Mouse (Mus musculus) frontal cortex, postnatal 25 days (tissue): ENCODE measurements around the gene Gldc.
"Not testable (repeated sequence)": the region's sequence is repeated elsewhere in the genome, so short reads cannot be mapped to it uniquely, and the experiment has no call there.

Experiments used
- DNase-seq, 2 experiments: peaks; one replicate each; pipeline ENCODE4 v3.0.0; 2022; ENCODE audit warnings: low spot score in 2 of 2

The Gldc gene

DNA sequence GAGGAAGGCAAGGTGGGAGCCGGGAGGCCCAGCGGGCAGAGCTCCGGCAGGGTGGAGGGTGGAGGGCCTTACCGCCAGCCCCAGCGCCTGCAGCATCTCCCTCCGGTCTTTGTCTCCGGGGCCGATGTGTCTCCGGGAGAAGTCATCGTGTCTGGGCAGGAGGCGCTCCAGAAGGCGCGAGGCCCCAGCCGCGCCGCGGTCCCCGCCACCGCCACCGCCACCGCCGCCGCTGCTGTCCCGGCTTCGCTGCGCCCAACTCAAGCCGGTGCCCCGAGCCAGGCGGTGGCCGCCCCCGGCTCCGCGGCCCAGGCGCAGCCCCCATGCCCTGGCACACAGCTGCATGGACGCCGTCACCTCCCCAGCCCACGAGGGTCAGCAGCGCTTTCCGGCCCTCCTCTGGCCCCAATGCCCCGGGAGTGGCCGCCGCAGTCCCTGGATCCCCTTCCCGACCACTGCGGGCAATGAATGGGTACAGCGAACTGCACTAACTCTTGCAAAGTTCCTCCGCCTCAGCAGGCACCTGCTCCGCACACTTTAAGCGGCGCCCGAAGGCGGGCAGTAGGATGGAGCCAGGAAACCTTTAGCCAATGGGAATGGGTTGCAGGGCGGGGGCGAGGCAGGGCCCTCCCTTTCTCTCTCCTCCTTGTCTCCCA lies at the start of gene Gldc:
Gene Gldc, minus strand, starts transcription at position 511 of the 653 bp plus-strand sequence.
- peak; percentile 33 to 36 for DNase-seq

DNA sequence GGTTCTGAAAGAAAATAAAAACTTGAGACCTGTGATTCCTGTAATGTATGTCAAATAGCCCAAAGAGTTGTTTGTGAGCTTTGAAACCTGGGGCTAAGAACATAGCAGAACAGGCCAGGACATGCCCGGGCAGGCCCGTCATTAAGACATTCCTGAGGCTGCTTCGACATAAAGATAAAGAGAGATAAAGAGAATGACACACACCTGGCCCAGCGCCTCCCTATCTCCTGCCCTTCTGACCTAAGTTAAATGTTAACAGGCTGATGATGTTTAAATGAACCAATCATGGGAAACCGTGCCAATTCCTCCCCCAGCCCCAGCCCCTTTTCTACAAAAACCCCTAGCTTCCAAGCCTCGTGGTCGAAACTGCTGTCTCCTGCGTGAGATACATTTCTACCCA lies 47.4 kb upstream of the Gldc start:
- not testable (repeated sequence) for DNase-seq

DNA sequence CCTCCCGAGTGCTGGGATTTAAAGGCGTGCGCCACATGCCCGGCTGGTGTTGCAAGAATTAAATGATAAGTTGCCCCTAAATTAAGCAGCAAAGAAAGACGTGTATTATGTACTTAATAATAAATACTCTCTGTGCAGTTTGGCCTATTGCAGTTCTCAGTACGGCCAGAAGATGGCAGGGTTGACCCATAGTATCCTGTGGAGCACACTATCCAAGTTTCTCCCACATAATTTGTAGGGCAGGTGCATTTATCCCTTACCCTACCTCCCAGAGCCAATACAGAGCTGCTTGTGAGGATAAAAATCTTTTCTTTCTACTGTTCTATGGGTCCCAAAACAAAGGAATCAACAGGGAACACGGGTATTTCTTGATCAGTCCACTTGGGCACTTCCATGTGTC lies 42.1 kb upstream of the Gldc start:
- peak; percentile 41 to 59 for DNase-seq

DNA sequence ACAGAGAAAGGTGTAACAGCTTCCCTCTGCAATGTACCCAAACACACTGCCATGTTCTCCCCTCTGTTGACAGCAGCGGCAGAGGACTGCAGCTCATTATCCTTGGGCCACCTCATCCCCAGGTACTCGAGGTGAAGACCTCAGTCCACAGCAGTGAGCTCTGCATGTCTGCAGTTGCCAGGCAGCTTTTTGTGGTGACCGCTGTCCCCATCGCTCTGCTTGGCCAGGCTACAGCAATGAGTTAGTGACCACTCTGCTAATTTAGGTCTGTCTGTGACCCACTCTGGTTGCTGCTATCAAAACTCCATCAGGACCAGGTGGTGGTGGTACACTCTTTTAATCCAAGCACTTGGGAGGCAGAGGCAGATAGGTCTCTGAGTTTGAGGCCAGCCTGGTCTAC lies 41.0 kb upstream of the Gldc start:
- no peak for DNase-seq

DNA sequence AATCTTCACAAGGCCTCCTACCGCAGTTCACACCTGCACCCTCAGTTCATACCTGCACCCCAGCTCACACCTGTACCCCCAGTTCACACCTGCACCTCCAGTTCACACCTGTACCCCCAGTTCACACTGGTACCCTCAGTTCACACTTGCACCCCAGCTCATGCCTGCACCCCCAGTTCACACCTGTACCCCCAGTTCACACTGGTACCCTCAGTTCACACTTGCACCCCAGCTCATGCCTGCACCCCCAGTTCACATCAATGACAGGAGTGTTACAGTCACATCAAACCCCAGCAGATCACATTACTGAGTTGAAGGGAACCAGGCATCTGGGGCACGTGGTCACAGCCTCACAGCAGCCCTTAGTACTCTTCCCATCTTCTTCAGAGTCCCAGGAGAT lies 40.5 kb upstream of the Gldc start:
- DNase-seq = not testable (repeated sequence)

DNA sequence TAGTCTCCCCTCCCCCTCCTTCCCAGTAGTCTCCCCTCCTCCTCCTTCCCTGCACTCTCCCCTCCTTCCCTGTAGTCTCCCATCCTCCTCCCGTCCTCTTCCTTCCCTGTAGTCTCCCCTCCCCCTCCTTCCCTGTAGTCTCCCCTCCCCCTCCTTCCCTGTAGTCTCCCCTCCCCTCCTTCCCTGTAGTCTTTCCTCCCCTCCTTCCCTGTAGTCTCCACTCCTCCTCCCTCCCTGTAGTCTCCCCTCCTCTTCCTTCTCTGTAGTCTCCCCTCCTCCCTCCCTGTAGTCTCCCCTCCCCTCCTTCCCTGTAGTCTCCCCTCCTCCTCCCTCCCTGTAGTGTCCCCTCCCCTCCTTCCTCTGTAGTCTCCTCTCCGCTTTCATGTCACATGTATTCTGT lies 38.8 kb upstream of the Gldc start:
- DNase-seq = no peak

DNA sequence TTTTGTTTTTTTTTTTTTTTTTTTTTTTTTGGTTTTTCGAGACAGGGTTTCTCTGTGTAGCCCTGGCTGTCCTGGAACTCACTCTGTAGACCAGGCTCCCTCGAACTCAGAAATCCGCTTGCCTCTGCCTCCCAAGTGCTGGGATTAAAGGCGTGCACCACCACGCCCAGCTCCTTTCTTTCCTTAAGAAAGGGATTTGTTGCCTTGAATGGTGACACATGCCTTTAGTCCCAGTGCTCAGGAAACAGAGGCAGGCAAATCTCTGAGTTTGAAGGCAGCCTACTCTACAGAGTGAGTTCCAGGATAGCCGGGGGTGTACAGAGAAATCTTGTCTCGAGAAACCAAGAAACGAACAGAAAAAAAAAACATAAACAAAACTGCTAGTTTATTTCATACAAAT lies 33.8 kb upstream of the Gldc start:
- not testable (repeated sequence) for DNase-seq

DNA sequence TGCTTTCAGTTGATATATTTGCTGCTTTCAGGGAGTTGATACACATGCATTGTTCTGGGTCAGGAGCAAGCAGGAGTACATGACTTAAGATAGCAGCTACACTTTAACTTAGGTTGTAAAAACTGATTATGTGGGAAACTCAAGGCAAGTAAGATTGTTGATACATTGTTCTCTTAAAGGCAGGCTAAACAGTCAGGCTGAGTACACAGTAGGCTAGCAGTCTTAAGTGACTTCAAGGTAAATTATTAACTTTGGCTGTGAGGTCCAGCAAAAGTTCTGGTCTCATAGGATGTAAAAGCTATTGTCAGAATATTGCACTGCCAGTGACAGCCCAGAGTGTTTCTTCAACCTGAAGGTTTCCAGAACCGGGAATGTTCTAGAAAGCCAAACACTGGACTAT lies 31.8 kb upstream of the Gldc start:
- no peak for DNase-seq

DNA sequence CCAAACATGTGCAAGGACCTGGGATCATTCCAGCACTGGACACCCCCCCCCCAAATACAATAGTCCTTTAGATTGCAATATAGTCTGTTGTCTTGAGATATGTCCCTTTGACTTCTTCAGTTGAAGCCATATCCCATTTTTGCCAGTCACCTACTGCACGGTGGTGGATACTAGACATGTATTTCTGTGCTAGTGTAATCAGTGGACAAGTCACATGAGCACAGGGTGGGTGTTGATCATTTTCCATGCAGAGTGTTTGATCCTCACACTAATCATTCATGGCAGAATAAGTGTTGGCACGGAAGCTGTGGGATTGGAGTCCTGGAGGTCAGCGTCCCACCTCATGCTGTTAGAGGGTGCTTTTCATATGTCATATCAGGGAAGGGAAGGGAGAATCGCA lies 30.6 kb upstream of the Gldc start:
- no peak for DNase-seq

DNA sequence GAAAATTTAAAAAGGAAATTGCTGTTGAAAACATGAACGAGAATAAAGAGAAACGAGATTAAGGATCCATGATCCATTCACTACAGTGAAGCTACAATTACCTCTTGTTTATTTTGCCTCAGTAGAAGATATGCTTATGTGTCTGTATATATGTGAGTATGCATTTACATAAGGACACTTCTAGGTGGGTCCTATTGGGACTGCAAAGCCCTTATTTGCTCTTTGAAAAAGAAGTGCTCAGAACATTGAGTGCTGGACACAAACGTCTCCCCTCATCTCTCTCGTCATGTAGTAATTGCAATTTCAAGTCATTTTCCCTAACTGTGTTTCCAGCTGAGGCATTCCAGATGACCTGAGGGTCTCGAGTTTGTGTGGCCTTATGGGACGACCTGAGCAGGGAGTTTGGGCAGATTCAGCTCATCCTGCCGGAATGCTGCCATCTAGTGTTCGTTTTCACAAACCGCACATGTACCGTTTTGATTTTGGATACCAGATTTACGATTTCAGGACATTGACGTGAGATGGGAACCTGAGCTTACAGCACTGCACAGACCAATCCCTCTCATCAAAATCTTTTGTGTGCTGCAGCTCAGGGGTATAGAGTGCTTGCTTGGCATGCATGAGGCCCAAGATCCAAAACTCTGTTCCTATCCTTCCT lies 30.1 kb upstream of the Gldc start:
- peak in 1 of 2 experiments; percentile 28 for DNase-seq

DNA sequence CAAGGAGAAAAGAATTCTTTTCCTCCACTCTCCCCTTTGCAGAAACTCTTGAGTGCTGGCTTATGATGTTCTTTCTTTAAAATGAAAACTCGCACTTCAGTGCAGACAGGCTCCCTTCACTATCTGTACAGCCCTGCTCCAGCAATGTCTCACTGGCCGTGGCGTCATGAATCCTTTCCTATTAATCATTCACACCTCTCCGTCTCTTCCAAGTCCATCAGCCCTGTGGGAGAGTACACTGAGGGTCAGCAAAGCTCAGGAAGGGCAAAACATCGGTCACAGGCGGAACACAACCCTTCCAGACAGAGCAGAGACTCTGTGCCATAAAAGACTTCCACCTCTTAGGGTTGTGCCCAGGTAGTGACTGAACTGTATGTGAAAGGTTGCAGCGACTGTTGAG lies 26.9 kb upstream of the Gldc start:
- DNase-seq = no peak

DNA sequence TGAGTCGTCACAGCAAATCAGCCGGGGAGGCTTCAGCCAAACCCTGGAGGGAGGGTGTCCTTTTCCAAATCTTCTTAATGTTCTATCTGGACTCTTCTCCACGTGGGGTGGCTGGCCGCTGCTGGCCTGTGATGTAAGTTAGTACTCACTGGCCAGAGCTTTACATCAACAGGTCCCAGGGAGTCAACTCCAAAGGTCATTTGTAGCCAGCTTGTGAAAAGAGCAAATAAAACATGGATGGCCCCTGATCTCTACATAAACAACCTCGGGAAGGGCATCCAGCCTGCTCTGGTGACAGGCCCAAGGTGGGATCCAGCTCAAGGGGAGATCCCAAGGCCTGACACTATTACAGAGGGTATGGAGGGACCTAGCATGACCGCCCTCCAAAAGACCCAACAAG lies 19.8 kb upstream of the Gldc start:
- DNase-seq = no peak

DNA sequence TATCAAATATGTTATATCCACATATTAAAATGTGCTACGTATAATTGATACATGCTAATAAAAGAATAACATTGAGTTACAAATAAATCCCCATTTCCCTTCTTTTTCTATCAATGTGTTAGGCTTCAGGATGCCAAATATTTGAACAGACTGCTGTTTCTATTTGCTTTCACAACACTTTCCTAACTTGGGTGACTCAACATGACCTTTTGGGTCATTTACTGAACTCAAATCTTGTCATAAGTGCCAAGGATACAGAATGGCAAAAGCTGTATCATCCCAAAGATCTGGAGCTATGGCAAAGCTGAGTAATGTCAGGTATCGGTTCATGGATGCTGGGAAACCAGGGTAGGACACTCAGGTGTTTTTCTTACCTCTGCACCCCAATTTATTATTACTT lies 12.0 kb upstream of the Gldc start:
- DNase-seq = no peak

DNA sequence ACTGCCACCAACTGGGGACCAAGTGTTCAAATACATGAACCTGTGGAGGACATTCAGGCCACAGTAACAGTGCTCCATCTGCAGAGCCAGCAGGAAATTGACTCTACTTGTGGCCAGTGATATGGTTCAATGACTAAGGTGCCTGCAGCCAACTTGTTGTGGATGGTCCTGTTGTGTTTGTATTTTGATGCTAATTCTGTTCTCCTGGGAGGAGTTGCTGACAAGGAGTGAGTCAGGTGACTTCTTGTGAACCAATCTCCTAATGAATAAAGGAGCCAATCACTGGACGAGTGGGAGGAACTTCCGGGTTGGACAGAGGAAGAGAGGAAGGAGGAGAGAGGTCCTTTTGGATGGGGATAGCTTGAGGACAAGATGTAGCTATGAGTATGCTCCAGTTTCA lies 10.3 kb upstream of the Gldc start:
- no peak for DNase-seq

DNA sequence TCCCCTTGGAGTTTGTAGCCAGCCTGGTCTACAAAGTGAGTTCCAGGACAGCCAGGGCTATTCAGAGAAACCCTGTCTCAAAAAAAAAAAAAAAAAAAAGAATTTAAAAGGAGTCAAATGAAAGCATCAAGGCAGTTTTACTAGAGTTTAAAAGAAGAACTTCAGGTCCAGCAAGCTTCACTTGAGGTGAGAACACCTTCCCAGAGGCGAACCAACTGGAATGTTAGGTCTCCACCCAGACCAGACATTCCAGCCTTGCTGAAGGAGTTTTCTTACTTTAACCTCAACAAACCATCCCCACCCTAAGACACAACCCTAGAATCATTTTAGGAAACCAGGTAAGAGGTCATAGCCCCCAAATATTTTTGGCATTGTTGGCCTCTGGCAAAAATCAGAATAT lies 4.8 kb upstream of the Gldc start:
- no peak for DNase-seq

DNA sequence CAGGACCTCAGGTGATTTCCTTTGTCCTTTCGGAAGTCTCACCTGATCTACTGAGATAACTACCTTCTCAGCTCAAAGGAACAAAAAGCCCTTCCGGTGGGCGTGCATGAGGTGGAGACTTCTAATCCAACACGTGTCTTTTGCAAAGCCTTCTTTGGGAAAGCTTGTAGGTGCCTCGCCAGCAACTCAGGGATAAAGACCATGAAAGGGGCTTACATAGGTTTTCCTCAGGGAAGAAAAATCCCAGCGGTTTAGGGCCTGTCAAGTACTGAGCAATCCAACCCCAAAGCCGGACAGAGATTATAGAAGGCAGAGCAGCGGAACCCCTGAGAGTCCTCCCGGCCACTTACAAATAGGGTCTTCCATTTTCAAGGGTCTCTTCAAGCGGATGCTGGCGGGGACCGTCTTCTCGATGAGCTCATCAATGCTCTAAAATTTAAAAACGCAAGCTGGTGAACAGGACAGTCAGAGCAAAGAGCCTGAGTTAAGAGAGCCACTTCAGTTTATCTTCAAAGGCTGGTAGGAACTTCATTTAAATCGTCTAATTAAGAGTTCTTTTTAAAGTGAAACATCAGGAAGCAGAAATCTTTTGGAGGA lies 1.1 kb downstream of the Gldc start:
- DNase-seq = no peak

DNA sequence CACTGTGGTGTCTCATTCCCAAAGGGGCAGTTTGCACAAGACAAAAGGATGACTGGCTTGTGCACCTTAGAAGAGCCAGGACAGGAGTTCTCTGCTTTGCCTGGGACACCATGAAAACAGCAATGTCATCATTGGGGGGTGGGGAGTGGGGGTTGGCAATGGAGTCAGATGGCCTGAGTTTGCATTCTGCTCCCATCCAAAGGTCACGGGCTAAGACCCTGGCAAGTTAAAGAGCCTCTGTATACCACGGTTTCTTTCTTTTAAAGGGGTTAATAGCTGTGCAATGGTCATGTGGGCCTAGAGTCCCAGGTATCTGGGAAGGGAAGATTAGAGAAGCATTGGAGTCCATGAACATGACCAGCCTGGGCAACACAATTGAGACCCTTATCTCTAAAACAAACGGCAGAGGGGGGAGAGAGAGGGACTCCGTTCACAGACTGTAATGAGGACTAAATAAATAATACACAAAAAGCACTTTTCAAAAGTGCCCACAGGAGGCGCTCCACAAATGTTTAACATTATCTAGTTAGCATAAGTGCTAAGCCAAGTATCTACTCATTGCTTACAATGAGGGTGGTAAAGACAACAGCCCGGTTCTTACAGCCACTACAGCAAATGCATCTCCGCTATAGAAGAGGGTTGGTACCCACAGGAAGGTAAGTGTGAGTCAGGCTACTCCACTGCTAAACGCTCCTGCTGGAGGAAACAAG lies 3.7 kb downstream of the Gldc start:
- no peak for DNase-seq

DNA sequence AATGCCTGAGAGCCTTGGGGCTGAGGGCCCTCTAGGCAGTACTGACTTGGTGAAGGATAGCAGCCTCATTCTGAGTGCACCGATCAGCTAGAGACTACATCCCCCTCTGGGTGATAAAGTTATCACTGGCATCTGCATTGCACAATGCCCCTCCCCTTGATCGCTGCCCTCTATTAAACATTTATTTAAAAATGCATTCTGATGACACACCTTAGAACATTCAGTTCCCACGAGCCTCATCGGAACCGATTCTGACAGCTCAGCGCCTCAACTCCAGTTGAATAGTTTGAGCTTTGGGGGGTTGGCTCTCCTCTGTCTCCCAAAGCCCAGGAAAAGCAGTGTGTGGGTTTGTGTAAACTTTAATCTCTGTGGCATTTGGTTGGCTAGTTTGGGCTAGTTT lies 4.9 kb downstream of the Gldc start:
- DNase-seq = no peak

DNA sequence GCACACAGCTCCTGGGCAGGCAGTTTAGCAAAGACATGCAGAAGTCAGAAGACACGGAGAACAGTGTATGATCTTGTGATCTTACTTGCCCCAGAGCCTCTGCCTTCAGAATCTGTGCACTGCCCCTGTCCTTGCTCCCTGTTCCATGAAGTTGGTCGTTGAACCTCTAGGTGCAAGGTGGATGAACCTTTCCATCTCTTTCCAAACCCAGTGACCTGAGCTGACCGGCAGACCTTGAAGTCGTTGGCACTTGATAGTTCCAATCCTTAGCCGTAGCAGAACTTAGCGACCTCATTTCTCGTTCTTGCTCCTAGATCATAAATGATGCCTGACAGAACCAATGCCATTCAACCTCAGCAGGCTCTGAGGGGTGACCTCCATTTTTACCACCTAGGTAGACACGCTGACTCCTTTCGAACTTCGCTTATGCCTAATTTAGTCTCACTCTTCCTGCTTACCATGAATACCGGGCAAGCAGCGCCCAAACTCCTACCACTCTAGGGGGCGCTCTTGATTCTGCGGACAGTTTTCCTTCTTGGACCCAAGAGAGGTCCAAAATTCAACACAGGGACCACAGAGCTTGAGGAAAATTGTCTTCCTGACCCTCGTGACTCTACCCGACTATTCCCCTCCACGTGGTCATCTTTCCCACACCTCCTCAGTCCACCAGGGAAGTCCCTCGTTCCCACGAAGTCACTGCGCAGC lies 8.3 kb downstream of the Gldc start:
- no peak for DNase-seq

DNA sequence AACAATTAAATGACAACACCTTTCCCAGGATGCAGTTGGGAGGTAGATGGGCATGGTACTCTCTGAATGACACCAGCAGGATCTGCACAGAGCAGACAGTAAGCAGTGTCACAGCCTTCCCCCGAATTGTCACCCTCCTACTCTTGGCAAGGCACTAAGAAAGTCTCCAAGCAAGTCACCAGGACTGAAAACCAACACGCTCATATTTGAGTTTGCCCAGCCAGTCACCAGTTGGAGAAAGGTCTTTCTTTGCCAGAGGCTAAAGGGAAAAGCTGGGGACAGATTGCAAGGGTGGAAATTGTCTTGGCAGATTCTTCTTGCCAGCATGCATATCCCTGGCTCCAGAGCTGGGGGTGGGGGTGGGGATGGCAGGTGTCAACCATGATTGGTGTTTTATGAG lies 11.0 kb downstream of the Gldc start:
- DNase-seq = no peak

DNA sequence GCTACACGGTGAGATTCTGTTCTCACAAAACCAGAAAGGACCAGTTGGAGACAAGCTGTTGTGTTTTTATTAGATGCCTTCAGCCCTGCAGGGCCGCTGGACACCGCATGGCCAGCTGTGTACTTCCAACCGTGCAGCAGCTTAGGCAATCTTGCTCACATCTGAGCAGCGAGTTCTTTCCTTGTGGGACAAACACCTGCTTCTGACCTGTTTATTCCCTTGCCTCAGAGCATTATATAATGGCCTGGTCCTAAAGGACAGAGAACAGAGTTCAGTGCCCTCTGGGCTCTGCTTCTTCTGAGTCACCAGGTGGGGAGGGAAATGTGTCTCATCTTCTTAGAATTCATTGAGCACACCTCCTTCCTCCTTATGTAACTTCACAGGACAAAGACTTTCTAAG lies 12.4 kb downstream of the Gldc start:
- DNase-seq = no peak

DNA sequence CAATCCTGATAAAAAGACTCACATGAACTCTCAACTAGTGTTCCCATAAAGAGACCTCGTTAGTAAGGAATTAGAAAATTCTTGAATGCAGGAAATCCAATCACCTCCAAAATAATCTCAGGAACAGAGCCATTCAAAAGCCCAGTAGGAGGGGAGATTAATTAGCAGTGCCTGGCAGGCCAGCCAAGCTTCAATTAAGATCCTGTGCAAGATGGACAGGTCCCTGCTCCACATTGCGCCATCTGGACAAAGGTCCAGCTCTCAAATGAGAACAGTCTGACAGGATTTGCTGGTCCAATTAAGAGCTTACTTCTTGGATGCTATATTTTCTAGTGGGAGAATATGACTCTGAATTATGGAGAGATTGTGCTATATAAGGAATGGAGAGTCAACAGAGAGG lies 15.2 kb downstream of the Gldc start:
- DNase-seq = no peak
